Mouse (Mus musculus) thymus, postnatal 4 days (tissue): ENCODE data around the gene S100a13.

Experiments
- DNase-seq: peaks from one replicate; pipeline ENCODE4 v3.0.0; 2021

S100a13 gene

DNA sequence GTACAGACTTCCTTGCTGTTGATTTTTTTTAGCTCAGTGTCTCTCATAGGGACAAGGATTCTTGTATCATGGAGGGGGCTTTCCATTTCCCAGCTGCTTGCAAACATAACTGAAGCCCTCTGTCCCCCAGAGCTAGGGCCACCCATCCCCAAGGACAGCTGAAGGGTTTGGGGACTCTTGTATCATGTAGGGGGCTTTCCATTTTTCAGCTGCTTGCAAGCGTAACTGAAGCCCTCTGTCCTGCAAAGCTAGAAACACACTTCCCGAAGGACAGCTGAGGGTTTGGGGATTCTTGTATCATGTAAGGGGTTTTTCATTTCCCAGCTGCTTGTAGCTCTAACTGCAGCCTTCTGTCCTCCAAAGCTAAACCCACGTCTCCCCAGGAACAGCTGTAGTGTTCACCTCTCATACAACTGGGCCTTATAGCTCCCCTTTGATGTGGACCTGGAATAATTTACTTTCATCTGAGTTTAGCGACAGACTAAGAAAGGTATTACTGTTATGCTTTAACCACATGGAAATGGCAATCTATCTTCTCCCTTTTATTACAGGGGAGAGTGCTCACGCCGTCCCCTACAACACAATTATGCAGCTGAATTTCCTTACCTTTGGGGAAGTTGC, 45.9 kb downstream of the S100a13 start, which contains the start of gene S100a3:
S100a3 (plus strand) TSS at position 571 of the 621 bp plus-strand sequence.
- DNase-seq: no peak
